In genomic region chrX:164153606-164154005, GRCm38 (mm10) we compare ENCODE assay signal across 29 mouse cellular contexts. TPM values are rescaled to one million over a fixed set of nuclear protein-coding genes. Genes with fewer than 3 reads are reported as not detected.
DNase-seq lines count a peak whose midpoint lies in the region; ATAC-seq and TF ChIP-seq lines count a peak whose summit lies in the region.
"Had no signal": no experiment of that assay in that cellular context is flagged by ENCODE, and none has a peak within 500 bp of the region (broad histone marks: within the 10 kb centered on the region; RNA-seq: fewer than 3 reads in every experiment).

No protein-coding gene starts in this region.

- no peak overlapping the region for H3K4me3 ChIP-seq in kidney, postnatal 0 days (replicated peaks; ENCODE audit: low read depth, low read length)
- H3K4me3 ChIP-seq in lung, embryonic 15.5 days = no peak overlapping the region
- H3K4me3 ChIP-seq: forebrain, embryonic 10.5 days; forebrain, embryonic 13.5 days; heart, adult 2 months; heart, embryonic 10.5 days; heart, embryonic 13.5 days had no signal

- H3K27ac ChIP-seq in kidney, postnatal 0 days = no peak overlapping the region
- 0 out of 2 replicates have a peak overlapping the region, but pooled peaks have one; percentile 15 for H3K27ac ChIP-seq in lung, embryonic 15.5 days
- H3K27ac ChIP-seq: forebrain, embryonic 10.5 days; forebrain, embryonic 13.5 days; heart, adult 2 months; heart, embryonic 10.5 days; heart, embryonic 13.5 days; hindbrain, embryonic 14.5 days; hindbrain, postnatal 0 days had no signal

- H3K4me1 ChIP-seq in kidney, postnatal 0 days (replicated peaks; ENCODE audit: insufficient read depth, low read length) = no peaks in the 10 kb centered on the region
- H3K4me1 ChIP-seq in lung, embryonic 15.5 days = no peaks in the 10 kb centered on the region
- H3K4me1 ChIP-seq: forebrain, embryonic 10.5 days; forebrain, embryonic 13.5 days; heart, embryonic 10.5 days; heart, embryonic 13.5 days had no signal

- DNase-seq in kidney, postnatal 0 days (ENCODE audit: low spot score) = peak; percentile 56
- no peak for DNase-seq in kidney, postnatal 14 days
- no peak for DNase-seq in lung, postnatal 14 days
- DNase-seq in embryo, embryonic 11 days = no peak
- DNase-seq: adrenal gland, adult 8-10 months; adrenal gland, postnatal 25 days; B cell, adult 2 months; cerebellum, adult 11-12 months; cerebellum, adult 8-10 months; cerebellum, postnatal 10 days; cerebellum, postnatal 36 days; gastrocnemius, postnatal 10 days; gastrocnemius, postnatal 36 days; heart, adult 2 months; heart, postnatal 14 days; heart, postnatal 4 days had no signal

- no peak overlapping the region for H3K4me2 ChIP-seq in kidney, postnatal 0 days (ENCODE audit: low read length)
- no peak overlapping the region for H3K4me2 ChIP-seq in lung, embryonic 15.5 days
- H3K4me2 ChIP-seq: forebrain, embryonic 13.5 days; heart, embryonic 13.5 days; hindbrain, embryonic 14.5 days had no signal

- no peaks in the 10 kb centered on the region for H3K9me3 ChIP-seq in kidney, postnatal 0 days (replicated peaks; ENCODE audit: low read length)
- H3K9me3 ChIP-seq in lung, embryonic 15.5 days = no peaks in the 10 kb centered on the region
- H3K9me3 ChIP-seq: forebrain, embryonic 10.5 days; forebrain, embryonic 13.5 days; G1E; heart, embryonic 10.5 days; heart, embryonic 13.5 days had no signal

- no peaks in the 10 kb centered on the region for H3K36me3 ChIP-seq in kidney, postnatal 0 days (ENCODE audit: insufficient read depth, low read length)
- H3K36me3 ChIP-seq in lung, embryonic 15.5 days = no peaks in the 10 kb centered on the region
- H3K36me3 ChIP-seq: forebrain, embryonic 10.5 days; G1E; heart, embryonic 10.5 days; heart, embryonic 13.5 days had no signal

- TF ChIP-seq CTCF in kidney, postnatal 0 days (IDR thresholded peaks at IDR 0.05; ENCODE audit: low read depth) = no peak

- H3K27me3 ChIP-seq in kidney, postnatal 0 days (ENCODE audit: insufficient read depth, low read length) = no peaks in the 10 kb centered on the region
- no peaks in the 10 kb centered on the region for H3K27me3 ChIP-seq in lung, embryonic 15.5 days
- H3K27me3 ChIP-seq: CH12.LX; forebrain, embryonic 13.5 days had no signal

- ATAC-seq in kidney, postnatal 0 days (replicated peaks; ENCODE audit: low FRiP score, low read depth) = no peak
- no peak for ATAC-seq in lung, embryonic 15.5 days (ENCODE audit: borderline replicate concordance, extremely low read depth, low FRiP score, low TSS enrichment)
- peak; percentile 50; the same call in 1 of the 2 replicates for ATAC-seq in megakaryocyte progenitor cell, adult 5-6 weeks (replicated peaks; ENCODE audit: poor library complexity)
- ATAC-seq: forebrain, embryonic 13.5 days; forebrain, embryonic 16.5 days; hindbrain, postnatal 0 days had no signal

- no peak overlapping the region for H3K9ac ChIP-seq in kidney, postnatal 0 days (ENCODE audit: low read depth, low read length)
- H3K9ac ChIP-seq in lung, embryonic 15.5 days = no peak overlapping the region
- H3K9ac ChIP-seq: forebrain, embryonic 13.5 days; heart, embryonic 13.5 days; hindbrain, embryonic 14.5 days had no signal

RNA-seq across cellular contexts. Expression of gene Ace2, which starts 14.5 kb away (rescaled TPM):
- 71.0 and 79.2 TPM in 2 replicates for polyA plus RNA-seq in kidney, postnatal 0 days (2015; fragmentation: Nextera tagmentation; extraction: Ambion mirVana)
- 1.4 and 1.9 TPM in 2 replicates for polyA plus RNA-seq in lung, embryonic 15.5 days (2015; fragmentation: Nextera tagmentation; extraction: Ambion mirVana)
- not detected in 2 replicates for total RNA-seq in megakaryocyte progenitor cell, adult 5-6 weeks (2015)
- not detected in 2 replicates for total RNA-seq in megakaryocyte progenitor cell, adult 5-6 weeks (2017)
- total RNA-seq: granulocyte monocyte progenitor cell, adult 5-6 weeks had no signal
- polyA plus RNA-seq: embryonic facial prominence, embryonic 11.5 days; forebrain, embryonic 16.5 days; G1E had no signal

Comparison
In these comparisons a context has a peak if more than half of its experiments do, and no peak if none do; other contexts are left out.
1. RNA of gene Ace2, which starts 14.5 kb away (polyA plus RNA-seq): 71.0 to 79.2 TPM in kidney, postnatal 0 days; 1.4 to 1.9 TPM in lung, embryonic 15.5 days; every median in the first group is over 10 times any median in the second.